Mouse (Mus musculus) kidney, adult 10 weeks (tissue): ENCODE measurements around the gene Pacs2. TPM values are rescaled to one million over a fixed set of nuclear protein-coding genes. Genes with fewer than 3 reads are reported as not detected.

Experiments used
- polyA plus RNA-seq: library from polyadenylated mRNA; stranded (reverse); fragments of 350-450 nt; fragmentation: Illumina TruSeq; extraction: RNeasy Lipid Tissue Mini Kit (QIAGEN cat#74804); gene quantifications from one replicate; pipeline ENCODE4 v1.2.3, GENCODE M21; 2014; ENCODE audit warnings: low read depth, low replicate concordance

The Pacs2 gene
- polyA plus RNA-seq = 6.4 TPM

DNA sequence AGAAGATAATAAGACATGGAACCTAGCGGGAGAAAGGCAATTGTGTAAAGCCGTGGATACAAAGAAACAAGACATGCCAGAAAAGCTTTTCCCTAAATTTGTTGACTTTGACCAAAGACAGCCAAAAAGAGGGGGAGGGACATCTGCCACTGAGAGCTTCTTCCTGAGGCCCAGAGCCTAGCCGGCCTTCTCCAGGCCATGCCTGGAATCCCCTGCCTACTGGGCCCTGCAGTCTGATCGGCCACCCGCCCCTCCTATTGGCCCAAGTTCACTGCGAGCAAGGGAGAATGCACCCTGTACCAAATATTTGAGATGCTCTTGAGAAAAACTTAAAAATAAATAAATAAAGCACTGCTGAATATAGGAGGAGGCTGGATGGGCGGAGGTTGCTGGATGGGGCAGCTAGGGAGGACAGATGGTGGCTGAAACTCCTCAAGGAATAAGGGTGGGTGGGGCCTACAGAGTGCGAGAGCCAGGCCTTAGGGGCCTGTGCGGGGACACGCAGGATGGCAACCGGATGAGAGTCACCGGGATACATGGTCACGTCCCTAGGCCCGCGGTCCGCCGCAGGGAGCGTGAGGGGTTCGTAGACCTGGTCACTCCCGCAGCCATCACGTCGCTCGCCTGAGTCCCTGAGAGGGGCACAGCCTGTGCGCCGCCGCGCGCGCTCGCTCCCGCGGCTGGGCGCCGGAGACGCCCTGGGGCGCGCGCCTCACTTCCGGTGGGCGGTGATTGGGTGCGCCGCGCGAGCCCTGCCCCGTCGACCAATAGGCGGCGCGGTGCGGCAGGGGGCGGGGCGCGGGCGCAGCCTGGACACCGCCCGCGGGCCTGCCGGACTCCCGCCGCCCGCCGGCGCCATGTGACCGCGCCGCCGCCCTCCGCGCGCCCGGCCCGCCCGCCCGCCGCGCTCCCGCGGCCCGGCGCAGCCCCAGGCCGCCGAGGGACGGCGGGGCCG, at the start of gene Pacs2:
TSS of gene Pacs2 (plus strand) at position 905 of the 955 bp plus-strand sequence.

DNA sequence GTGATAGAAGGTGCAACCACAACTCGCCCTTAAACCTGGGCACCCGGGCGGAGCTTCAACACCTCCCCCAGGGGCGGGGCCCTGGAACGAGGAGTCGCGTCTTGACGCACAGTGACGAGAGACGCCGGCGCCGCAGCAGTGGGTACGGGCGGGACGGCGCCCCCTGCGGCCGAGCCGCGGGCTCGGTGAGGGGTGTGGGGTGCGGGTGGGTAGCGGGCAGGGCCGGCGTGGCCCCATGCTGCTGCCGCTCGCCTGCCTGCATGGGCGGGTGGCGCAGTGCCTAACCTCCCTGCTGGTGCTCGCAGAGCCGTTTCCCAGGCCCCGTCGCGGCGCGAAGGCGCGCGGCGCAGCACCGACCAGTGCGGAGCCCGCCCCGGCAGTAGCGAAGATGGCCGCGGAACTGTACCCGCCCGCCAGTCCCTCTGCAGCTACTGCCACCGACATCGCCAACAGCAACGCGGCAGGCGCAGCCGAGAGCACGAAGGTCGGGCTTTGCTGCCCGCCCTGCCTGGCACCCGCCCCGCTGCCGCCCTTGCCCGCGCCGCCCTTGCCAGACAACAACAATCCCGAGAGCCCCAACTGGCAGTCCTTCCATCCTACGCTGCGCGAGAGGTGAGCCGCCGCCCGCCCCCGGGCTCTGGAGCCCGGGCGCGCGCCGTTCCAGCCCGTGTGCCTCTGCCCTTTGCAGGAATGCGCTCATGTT, 37.8 kb upstream of the Pacs2 start, which contains the start of gene Btbd6:
TSS of gene Btbd6 (plus strand) at position 112 of the 703 bp plus-strand sequence.

GRCm38 (mm10) chr12:113000294-113001132, 13.8 kb upstream of the Pacs2 start, which contains the start of gene Brf1:
Gene Brf1 (minus strand): TSS chr12:113000704.

DNA sequence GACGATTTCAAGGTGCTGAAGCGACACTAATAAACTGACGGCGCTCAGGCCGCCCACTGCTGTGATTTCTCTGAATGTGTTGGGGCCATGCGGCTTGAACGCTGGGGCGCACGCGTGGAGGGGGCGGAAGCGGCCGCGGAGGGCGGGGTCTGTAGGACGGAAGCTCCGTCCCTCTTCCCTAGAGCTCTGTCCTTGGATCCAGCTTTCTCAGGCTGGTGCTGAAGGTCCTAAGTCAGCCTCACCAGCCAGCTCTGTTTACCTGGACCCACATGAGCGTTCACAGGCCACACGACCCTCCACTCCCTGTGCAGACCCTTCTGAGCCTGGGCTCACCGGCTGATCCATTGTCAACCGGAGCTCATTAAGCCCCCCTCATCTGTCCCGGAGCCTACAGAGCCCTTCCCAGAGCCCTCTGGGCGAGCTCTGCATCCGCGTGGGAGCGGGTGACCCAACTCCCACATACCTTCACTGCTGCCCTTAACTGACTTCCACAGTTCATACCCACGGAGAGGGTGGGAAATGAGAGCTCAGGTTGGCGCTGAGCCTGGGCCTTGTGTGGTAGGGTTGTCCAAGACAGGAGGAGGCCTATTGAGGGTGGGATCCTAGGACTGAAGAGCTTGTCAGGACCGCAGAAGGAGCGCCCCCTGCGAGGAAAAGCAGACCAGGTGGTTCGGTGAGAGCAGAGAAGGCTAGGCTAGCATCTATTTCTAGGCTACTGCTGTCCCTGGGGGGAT, 60.2 kb downstream of the Pacs2 start, which contains the start of gene Tex22:
TSS of gene Tex22 (plus strand) at position 174 of the 734 bp plus-strand sequence.

DNA sequence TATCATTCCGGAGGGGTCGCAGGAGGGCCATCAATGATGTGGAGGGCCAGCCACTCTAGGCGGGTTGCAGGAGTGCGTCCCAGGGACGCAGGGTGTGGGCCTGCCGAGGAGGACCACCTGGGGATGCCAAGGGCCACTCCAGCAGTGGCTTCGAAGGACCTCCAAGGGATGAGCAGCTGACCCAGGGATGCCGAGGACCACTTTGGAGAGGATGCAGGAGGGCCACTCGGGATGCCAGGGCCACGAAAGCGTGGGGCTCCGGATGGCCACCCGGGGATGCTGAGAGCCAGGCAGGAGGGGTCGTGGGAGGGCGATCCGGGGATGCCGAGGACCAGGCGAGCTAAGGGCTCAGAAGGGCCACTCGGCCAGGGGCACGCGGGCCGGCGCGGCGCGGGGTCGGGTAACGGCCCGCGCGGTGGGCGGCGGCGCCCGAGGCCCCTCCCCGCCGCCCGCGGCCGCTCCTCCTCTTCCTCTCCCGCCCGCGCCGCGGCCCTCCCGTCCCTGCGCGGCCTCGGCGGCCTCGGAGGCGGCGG, 83.5 kb downstream of the Pacs2 start, which contains the start of gene Mta1:
TSS of gene Mta1 (plus strand) at position 530 of the 533 bp plus-strand sequence.

Other genes starting within 250 kb of the Pacs2 start
- gene Ahnak2, start 211.9 kb upstream of the Pacs2 start, polyA plus RNA-seq = 0.16 TPM
- 5.5 TPM for gene Clba1, start 205.6 kb upstream of the Pacs2 start, polyA plus RNA-seq
- gene Cdca4, start 185.1 kb upstream of the Pacs2 start, polyA plus RNA-seq = 3.3 TPM
- gene Gpr132, start 146.3 kb upstream of the Pacs2 start, polyA plus RNA-seq = not detected
- gene Jag2, start 84.7 kb upstream of the Pacs2 start, polyA plus RNA-seq = 0.12 TPM
- gene Nudt14, start 72.4 kb upstream of the Pacs2 start, polyA plus RNA-seq = 0.44 TPM
- gene Btbd6, start 38.0 kb upstream of the Pacs2 start, polyA plus RNA-seq = 1.3 TPM
- gene Brf1, start 13.8 kb upstream of the Pacs2 start, polyA plus RNA-seq = 14.1 TPM
- gene Tex22, start 60.0 kb downstream of the Pacs2 start, polyA plus RNA-seq = not detected
- 5.8 TPM for gene Mta1, start 83.8 kb downstream of the Pacs2 start, polyA plus RNA-seq
- gene Crip2, start 125.7 kb downstream of the Pacs2 start, polyA plus RNA-seq = not detected
- not detected for gene Crip1, start 131.8 kb downstream of the Pacs2 start, polyA plus RNA-seq
- gene Tedc1, start 141.9 kb downstream of the Pacs2 start, polyA plus RNA-seq = not detected
- gene Tmem121, start 171.4 kb downstream of the Pacs2 start, polyA plus RNA-seq = not detected